Mouse (Mus musculus): ENCODE results near the gene Fam163b. TPM values are rescaled to one million over a fixed set of nuclear protein-coding genes. Genes with fewer than 3 reads are reported as not detected.

Gene Fam163b
- polyA plus RNA-seq, 1 experiment from 2014 or later, result 0.09 TPM

DNA sequence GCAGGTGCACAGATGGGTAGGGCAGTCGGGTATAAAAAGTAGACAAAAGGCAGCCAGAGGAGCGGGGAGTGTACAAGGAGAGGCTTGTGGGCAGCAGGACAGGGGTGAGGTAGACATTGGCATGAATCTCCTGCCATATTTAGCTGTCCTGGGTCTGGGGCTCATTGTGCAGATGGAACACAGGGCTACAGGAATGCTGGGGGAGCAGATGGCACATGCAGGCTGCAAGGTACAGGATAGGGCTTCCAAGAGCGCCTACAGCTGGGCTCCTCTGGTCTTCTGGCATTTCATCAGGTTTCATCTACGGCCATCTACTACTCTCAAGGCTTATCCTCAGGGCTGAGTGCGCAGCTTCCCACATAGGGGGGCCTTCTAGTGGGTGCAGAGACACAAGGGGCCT is 33.2 kb downstream of the Fam163b start:
- no peak for DNase-seq (ENCODE audit: low spot score)
- Histone ChIP-seq H3K36me3 (ENCODE audit: control insufficient read depth, insufficient read depth, low read length) (no peaks in the 10 kb centered on the region), H3K27me3 (ENCODE audit: control insufficient read depth, insufficient read depth, low read length) (no peaks in the 10 kb centered on the region), H3K27ac (ENCODE audit: low read depth, low read length) (no peak overlapping the region), H3K4me2 (ENCODE audit: low read depth, low read length, severe bottlenecking) (no peak overlapping the region), H3K4me3 (ENCODE audit: low read depth, low read length) (no peak overlapping the region), H3K9me3 (ENCODE audit: control insufficient read depth, low read length) (no peaks in the 10 kb centered on the region), H3K4me1 (replicated peaks; ENCODE audit: control insufficient read depth, insufficient read depth, low read length) (no peaks in the 10 kb centered on the region), H3K9ac (ENCODE audit: low read length) (no peak overlapping the region)
- WGBS, result 84% methylated on average over 5 of the region's 5 CpGs
- ATAC-seq (replicated peaks; ENCODE audit: low FRiP score), result no peak

DNA sequence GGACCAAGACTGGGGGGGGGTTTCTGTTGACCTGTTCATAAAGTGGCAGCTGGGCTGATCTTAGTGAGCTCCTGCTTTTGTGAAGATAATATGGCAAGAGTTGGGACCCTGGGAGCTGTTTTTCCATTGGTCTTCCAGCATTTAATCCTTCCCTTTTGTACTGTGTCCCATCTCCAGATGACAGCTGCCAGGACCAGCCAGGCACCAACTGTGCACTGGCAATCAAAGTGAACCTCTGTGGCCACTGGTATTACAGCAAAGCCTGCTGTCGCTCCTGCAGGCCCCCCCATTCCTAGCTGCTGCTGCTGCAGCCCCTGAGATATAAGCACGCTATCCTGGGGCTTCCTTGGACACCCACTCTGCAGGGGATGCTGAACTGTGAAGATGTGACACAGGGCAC is 34.1 kb downstream of the Fam163b start:
- Histone ChIP-seq H3K4me2 (ENCODE audit: low read depth, low read length, severe bottlenecking) (no peak overlapping the region), H3K9me3 (ENCODE audit: control insufficient read depth, low read length) (no peaks in the 10 kb centered on the region), H3K36me3 (ENCODE audit: control insufficient read depth, insufficient read depth, low read length) (no peaks in the 10 kb centered on the region), H3K9ac (ENCODE audit: low read length) (no peak overlapping the region), H3K4me1 (replicated peaks; ENCODE audit: control insufficient read depth, insufficient read depth, low read length) (no peaks in the 10 kb centered on the region), H3K27me3 (ENCODE audit: control insufficient read depth, insufficient read depth, low read length) (no peaks in the 10 kb centered on the region), H3K27ac (ENCODE audit: low read depth, low read length) (no peak overlapping the region), H3K4me3 (ENCODE audit: low read depth, low read length) (no peak overlapping the region)
- DNase-seq (ENCODE audit: low spot score), result no peak
- ATAC-seq (replicated peaks; ENCODE audit: low FRiP score), result no peak
- 62% methylated on average over 2 of the region's 2 CpGs for WGBS

DNA sequence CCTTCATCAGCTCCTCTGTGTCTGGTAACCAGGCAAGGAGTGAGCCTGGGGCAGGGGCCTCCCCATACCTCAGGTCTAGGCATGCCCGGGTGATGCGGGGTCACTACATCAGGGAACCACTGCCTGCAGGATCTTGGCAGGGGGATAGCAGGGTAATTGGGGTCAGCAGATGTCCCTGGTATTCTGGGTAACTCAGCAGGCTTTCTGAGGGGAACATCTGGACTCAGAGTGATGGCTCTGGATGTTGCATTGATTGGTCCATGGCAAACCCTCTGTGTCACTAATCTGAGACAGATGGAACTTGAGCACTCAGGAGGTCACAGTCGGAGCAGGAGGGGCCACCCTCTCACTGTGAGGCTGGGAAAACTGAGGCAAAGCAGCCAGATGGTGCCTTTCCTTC is 35.5 kb downstream of the Fam163b start:
- ATAC-seq (replicated peaks; ENCODE audit: low FRiP score) (no peak), DNase-seq (ENCODE audit: low spot score) (no peak)
- Histone ChIP-seq H3K4me2 (ENCODE audit: low read depth, low read length, severe bottlenecking) (no peak overlapping the region), H3K36me3 (ENCODE audit: control insufficient read depth, insufficient read depth, low read length) (no peaks in the 10 kb centered on the region), H3K4me3 (ENCODE audit: low read depth, low read length) (no peak overlapping the region), H3K9ac (ENCODE audit: low read length) (no peak overlapping the region), H3K4me1 (replicated peaks; ENCODE audit: control insufficient read depth, insufficient read depth, low read length) (no peaks in the 10 kb centered on the region), H3K27me3 (ENCODE audit: control insufficient read depth, insufficient read depth, low read length) (no peaks in the 10 kb centered on the region), H3K9me3 (ENCODE audit: control insufficient read depth, low read length) (no peaks in the 10 kb centered on the region), H3K27ac (ENCODE audit: low read depth, low read length) (no peak overlapping the region)
- 48% methylated on average over 3 of the region's 3 CpGs for WGBS

DNA sequence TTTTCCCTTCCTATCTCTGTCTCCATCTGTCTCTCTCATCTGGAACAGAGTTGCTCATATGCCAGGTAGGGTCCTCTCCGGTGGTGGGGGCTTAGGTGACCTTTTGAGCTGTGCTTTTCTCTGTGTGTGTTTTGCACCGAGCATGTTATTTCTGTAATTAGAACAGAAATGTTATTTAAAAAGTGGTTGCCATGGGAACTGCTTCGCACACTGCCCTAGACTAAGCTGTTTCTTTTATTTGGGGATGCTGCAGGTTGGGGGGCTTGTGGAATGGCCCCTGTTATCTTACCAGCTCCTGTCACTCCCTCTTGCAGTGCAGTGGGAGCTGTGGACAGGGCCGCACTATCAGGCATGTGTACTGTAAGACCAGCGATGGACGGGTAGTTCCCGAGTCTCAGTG is 38.7 kb downstream of the Fam163b start:
- H3K36me3 ChIP-seq (ENCODE audit: control insufficient read depth, insufficient read depth, low read length), result no peaks in the 10 kb centered on the region
- no peaks in the 10 kb centered on the region for H3K4me1 ChIP-seq (replicated peaks; ENCODE audit: control insufficient read depth, insufficient read depth, low read length)
- no peak overlapping the region for H3K9ac ChIP-seq (ENCODE audit: low read length)
- no peak overlapping the region for H3K27ac ChIP-seq (ENCODE audit: low read depth, low read length)
- DNase-seq (ENCODE audit: low spot score), result no peak
- H3K4me3 ChIP-seq (ENCODE audit: low read depth, low read length), result no peak overlapping the region
- H3K27me3 ChIP-seq (ENCODE audit: control insufficient read depth, insufficient read depth, low read length), result no peaks in the 10 kb centered on the region
- no peaks in the 10 kb centered on the region for H3K9me3 ChIP-seq (ENCODE audit: control insufficient read depth, low read length)
- no peak overlapping the region for H3K4me2 ChIP-seq (ENCODE audit: low read depth, low read length, severe bottlenecking)
- no peak for ATAC-seq (replicated peaks; ENCODE audit: low FRiP score)
- WGBS, result 65% methylated on average over 7 of the region's 7 CpGs

DNA sequence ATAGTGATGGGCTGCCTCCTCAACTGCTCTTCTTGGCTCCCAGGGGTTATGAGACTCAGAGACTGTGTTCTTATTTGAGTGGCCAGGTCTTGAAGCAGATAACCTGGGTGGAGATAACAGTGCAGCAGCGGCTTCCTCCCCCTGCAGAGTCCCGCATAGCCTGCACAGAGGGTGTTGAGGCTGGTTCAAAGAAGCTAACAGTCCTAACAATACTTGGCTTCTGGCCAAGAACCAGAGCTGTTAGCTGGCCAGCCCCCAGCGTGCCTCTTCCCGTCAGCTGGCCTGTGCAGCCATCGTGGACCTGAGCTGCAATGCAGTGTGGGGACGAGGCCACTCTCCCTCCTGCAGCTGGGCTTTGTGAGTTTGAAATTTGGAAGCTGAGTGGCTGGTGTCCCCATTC is 44.5 kb downstream of the Fam163b start:
- H3K4me2 ChIP-seq (ENCODE audit: low read depth, low read length, severe bottlenecking), result no peak overlapping the region
- H3K9me3 ChIP-seq (ENCODE audit: control insufficient read depth, low read length), result no peaks in the 10 kb centered on the region
- H3K36me3 ChIP-seq (ENCODE audit: control insufficient read depth, insufficient read depth, low read length), result no peaks in the 10 kb centered on the region
- WGBS, result 34% methylated on average over 6 of the region's 6 CpGs
- no peaks in the 10 kb centered on the region; the same call in 1 of the 2 replicates for H3K4me1 ChIP-seq (replicated peaks; ENCODE audit: control insufficient read depth, insufficient read depth, low read length)
- DNase-seq (ENCODE audit: low spot score), result no peak
- no peak overlapping the region for H3K4me3 ChIP-seq (ENCODE audit: low read depth, low read length)
- no peak overlapping the region for H3K27ac ChIP-seq (ENCODE audit: low read depth, low read length)
- ATAC-seq (replicated peaks; ENCODE audit: low FRiP score), result no peak
- no peak overlapping the region for H3K9ac ChIP-seq (ENCODE audit: low read length)
- H3K27me3 ChIP-seq (ENCODE audit: control insufficient read depth, insufficient read depth, low read length), result no peaks in the 10 kb centered on the region

DNA sequence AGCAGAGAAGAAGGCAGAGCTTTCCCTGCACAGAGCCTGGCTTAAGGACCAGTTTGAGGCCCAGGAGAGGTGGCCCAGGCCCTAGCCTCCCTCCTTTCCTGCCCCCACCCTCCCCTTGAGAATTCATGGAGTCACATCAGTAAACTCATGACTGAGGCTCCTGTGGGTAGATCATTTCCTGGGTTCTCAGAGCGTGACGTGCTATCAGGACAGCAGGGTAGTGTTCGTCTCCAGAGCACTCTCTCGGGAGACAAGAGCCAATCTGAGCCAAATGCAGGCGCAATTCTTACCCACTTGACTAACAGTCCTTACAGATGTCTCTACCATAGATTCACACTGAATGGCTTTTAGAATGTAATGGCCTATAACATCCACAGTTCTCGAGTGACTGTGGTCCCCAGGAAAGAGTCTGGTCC is 45.0 kb downstream of the Fam163b start:
- no peaks in the 10 kb centered on the region for H3K9me3 ChIP-seq (ENCODE audit: control insufficient read depth, low read length)
- H3K4me1 ChIP-seq (replicated peaks; ENCODE audit: control insufficient read depth, insufficient read depth, low read length), result no peaks in the 10 kb centered on the region; the same call in 1 of the 2 replicates
- no peaks in the 10 kb centered on the region for H3K36me3 ChIP-seq (ENCODE audit: control insufficient read depth, insufficient read depth, low read length)
- no peak overlapping the region for H3K4me2 ChIP-seq (ENCODE audit: low read depth, low read length, severe bottlenecking)
- DNase-seq (ENCODE audit: low spot score) (no peak), ATAC-seq (replicated peaks; ENCODE audit: low FRiP score) (no peak)
- 76% methylated on average over 6 of the region's 6 CpGs for WGBS
- no peaks in the 10 kb centered on the region for H3K27me3 ChIP-seq (ENCODE audit: control insufficient read depth, insufficient read depth, low read length)
- no peak overlapping the region for H3K4me3 ChIP-seq (ENCODE audit: low read depth, low read length)
- H3K9ac ChIP-seq (ENCODE audit: low read length), result no peak overlapping the region
- H3K27ac ChIP-seq (ENCODE audit: low read depth, low read length), result no peak overlapping the region

DNA sequence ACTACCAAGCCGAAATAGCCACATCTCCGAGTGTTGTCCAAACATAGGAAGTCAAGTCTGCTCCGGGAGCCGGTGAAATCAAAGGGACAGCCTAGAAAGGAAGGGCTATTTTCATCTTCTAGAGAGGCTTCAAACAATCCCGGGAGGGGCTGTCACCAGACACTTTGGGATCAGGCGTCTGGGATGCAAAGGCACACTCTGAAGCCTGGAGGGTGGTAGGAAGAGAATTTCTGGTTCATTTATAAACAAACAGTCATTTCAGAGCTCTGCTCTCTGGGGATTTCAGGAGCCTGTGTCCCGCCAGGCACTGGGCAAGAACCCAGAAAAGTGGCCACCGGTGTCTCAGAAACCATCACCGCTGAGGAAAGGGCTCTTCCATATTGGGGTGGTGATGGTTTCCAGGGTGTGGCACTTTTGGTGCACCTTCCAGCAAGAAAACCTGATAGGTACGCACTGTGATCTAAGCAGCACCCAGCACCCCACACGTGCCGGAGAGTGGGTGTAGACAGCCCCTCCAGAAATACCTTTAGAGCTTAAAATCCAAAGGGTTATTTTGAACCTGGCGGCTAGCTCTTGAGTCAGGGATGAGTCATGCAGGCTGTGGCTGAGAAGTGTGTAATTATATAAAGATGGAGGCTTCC is 45.8 kb downstream of the Fam163b start:
- Histone ChIP-seq H3K9ac (ENCODE audit: low read length) (no peak overlapping the region), H3K36me3 (ENCODE audit: control insufficient read depth, insufficient read depth, low read length) (no peaks in the 10 kb centered on the region), H3K9me3 (ENCODE audit: control insufficient read depth, low read length) (no peaks in the 10 kb centered on the region), H3K4me3 (ENCODE audit: low read depth, low read length) (no peak overlapping the region), H3K27me3 (ENCODE audit: control insufficient read depth, insufficient read depth, low read length) (no peaks in the 10 kb centered on the region), H3K4me2 (ENCODE audit: low read depth, low read length, severe bottlenecking) (no peak overlapping the region), H3K27ac (ENCODE audit: low read depth, low read length) (no peak overlapping the region), H3K4me1 (replicated peaks; ENCODE audit: control insufficient read depth, insufficient read depth, low read length) (no peaks in the 10 kb centered on the region; the same call in 1 of the 2 replicates)
- no peak for ATAC-seq (replicated peaks; ENCODE audit: low FRiP score)
- DNase-seq (ENCODE audit: low spot score), result no peak
- WGBS, result 87% methylated on average over 13 of the region's 13 CpGs

DNA sequence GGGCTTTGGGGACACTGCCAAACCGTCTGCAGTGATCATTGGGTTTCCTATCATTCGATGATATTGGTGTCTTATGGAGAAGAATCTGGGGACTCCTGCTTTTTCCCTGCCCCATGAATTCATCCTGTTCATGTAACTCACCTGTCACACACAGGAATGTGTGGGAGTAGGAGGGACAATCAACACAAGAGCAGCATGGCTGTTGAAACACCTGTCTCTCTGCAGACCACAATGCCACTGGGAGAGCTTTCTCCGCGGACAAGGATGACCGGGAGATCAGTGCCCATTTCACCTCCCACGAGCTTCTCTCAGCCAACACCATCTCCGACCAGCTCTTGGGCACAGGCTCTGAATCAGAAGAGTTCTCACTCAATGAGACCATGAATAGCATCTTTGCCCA is 47.1 kb downstream of the Fam163b start:
- 96% methylated on average over 7 of the region's 7 CpGs for WGBS
- H3K27me3 ChIP-seq (ENCODE audit: control insufficient read depth, insufficient read depth, low read length), result no peaks in the 10 kb centered on the region
- ATAC-seq (replicated peaks; ENCODE audit: low FRiP score), result no peak
- no peak for DNase-seq (ENCODE audit: low spot score)
- no peak overlapping the region for H3K27ac ChIP-seq (ENCODE audit: low read depth, low read length)
- no peaks in the 10 kb centered on the region; the same call in 1 of the 2 replicates for H3K4me1 ChIP-seq (replicated peaks; ENCODE audit: control insufficient read depth, insufficient read depth, low read length)
- no peak overlapping the region for H3K4me2 ChIP-seq (ENCODE audit: low read depth, low read length, severe bottlenecking)
- H3K36me3 ChIP-seq (ENCODE audit: control insufficient read depth, insufficient read depth, low read length), result no peaks in the 10 kb centered on the region
- no peak overlapping the region for H3K4me3 ChIP-seq (ENCODE audit: low read depth, low read length)
- H3K9ac ChIP-seq (ENCODE audit: low read length), result no peak overlapping the region
- H3K9me3 ChIP-seq (ENCODE audit: control insufficient read depth, low read length), result no peaks in the 10 kb centered on the region

DNA sequence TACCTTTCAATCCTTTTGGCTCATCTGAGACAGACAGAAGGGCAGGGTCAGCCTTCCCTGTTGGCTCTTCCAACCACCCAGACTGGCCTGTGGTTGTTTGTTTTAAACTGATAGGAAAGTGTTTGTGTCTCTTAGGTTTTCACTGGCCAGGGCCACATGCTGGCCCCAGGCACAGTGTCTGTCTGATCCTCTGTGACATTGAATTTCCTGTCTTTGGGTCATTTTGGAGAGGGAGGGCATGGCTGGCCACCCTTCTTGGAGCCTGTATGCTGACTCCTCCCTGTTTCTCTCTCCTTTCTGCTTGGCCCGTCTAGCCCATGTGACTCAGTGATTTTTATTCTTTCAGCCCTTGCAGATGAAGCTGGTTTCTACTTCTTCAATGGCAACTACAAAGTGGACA is 53.1 kb downstream of the Fam163b start:
- no peak for ATAC-seq (replicated peaks; ENCODE audit: low FRiP score)
- Histone ChIP-seq H3K4me1 (replicated peaks; ENCODE audit: control insufficient read depth, insufficient read depth, low read length) (no peaks in the 10 kb centered on the region), H3K27me3 (ENCODE audit: control insufficient read depth, insufficient read depth, low read length) (no peaks in the 10 kb centered on the region), H3K9me3 (ENCODE audit: control insufficient read depth, low read length) (no peaks in the 10 kb centered on the region), H3K4me3 (ENCODE audit: low read depth, low read length) (no peak overlapping the region), H3K27ac (ENCODE audit: low read depth, low read length) (no peak overlapping the region), H3K4me2 (ENCODE audit: low read depth, low read length, severe bottlenecking) (no peak overlapping the region), H3K36me3 (ENCODE audit: control insufficient read depth, insufficient read depth, low read length) (no peaks in the 10 kb centered on the region), H3K9ac (ENCODE audit: low read length) (no peak overlapping the region)
- WGBS, result 67% methylated on average over 1 of the region's 1 CpGs
- no peak for DNase-seq (ENCODE audit: low spot score)
